Mouse (Mus musculus) neural tube, embryonic 12.5 days (tissue): ENCODE measurements around the gene Farsa. TPM values are rescaled to one million over a fixed set of nuclear protein-coding genes. Genes with fewer than 3 reads are reported as not detected.

Experiments
- ATAC-seq: fragments of 200-750 bp; cut with Nextera tagmentation; 2 replicates; pipeline ENCODE4 v1.8.0; 2017; ENCODE audit warnings: low read depth, mild to moderate bottlenecking, moderate TSS enrichment, moderate library complexity; ENCODE audit not compliant: low FRiP score
- H3K27ac ChIP-seq: fragments of 300-500 bp; sonication (generic); 2 replicates; pipeline ENCODE4 v1.5.1; 2016
- H3K27me3 ChIP-seq: fragments of 300-500 bp; sonication (generic); replicated peaks from 2 replicates; pipeline ENCODE4 v1.6.1; 2016; ENCODE audit warnings: mild to moderate bottlenecking
- H3K36me3 ChIP-seq: fragments of 300-500 bp; sonication (generic); 2 replicates; pipeline ENCODE4 v1.6.1; 2016; ENCODE audit warnings: mild to moderate bottlenecking
- H3K4me1 ChIP-seq: fragments of 300-500 bp; sonication (generic); 2 replicates; pipeline ENCODE4 v1.6.1; 2016
- H3K4me2 ChIP-seq: fragments of 300-500 bp; sonication (generic); replicated peaks from 2 replicates; pipeline ENCODE4 v1.6.1; 2016; ENCODE audit warnings: mild to moderate bottlenecking
- H3K4me3 ChIP-seq: fragments of 300-500 bp; sonication (generic); 2 replicates; pipeline ENCODE4 v1.5.1; 2016
- H3K9ac ChIP-seq: fragments of 300-500 bp; sonication (generic); 2 replicates; pipeline ENCODE4 v1.6.1; 2016; ENCODE audit warnings: mild to moderate bottlenecking
- H3K9me3 ChIP-seq: fragments of 300-500 bp; sonication (generic); 2 replicates; pipeline ENCODE4 v1.6.1; 2016; ENCODE audit warnings: mild to moderate bottlenecking
- WGBS: fragments of 180-500 bp; shearing (Covaris S2); methylation state at CpG from one replicate; pipeline ENCODE4 v1.1.7; 2016; 5-methylcytosine and 5-hydroxymethylcytosine counted together
- polyA plus RNA-seq: library from polyadenylated mRNA; unstranded; fragments of >200 nt; fragmentation: Nextera tagmentation; extraction: Ambion mirVana; gene quantifications from 2 replicates; pipeline ENCODE4 v1.2.1, GENCODE M21; 2016

Gene Farsa
- 108 and 110 TPM in 2 replicates for polyA plus RNA-seq

DNA sequence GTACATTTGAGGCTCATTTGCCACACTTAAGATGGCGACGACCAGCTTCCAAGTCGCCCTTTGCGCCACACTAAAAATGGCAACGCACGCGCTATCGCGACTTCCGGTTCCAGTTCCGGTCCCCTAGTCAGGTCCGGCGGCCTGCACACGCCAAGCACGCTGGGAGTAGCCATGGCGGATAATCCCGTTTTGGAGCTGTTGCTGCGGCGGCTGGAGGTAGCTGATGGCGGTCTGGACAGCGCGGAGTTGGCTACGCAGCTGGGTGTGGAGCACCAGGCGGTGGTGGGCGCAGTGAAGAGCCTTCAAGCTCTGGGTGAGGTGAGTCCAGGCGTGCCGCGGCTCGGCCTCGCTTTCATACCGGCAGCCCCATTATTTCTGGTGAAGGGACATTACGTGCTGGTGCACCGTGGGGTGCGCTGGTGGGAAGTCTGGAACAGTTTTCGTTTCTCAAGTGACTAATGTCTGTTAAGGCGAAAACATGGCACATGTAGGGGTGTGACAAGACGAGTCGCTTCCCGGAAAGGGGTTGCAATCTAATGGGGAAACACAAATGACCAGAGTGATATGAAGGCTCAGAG lies at the start of gene Farsa:
Gene Farsa (plus strand): TSS at position 126 of the 578 bp plus-strand sequence.
- Histone ChIP-seq H3K4me2 (peak within 1 kb of the TSS; percentile 94), H3K4me1 (peaks cover 13% of the 10 kb centered on the region), H3K27me3 (no peaks in the 10 kb centered on the region), H3K36me3 (peaks cover 27% of the 10 kb centered on the region), H3K4me3 (peak within 1 kb of the TSS; percentile 92), H3K27ac (0 out of 2 replicates have a peak within 1 kb of the TSS, but pooled peaks have one; percentile 29), H3K9me3 (no peaks in the 10 kb centered on the region), H3K9ac (peak within 1 kb of the TSS; percentile 78)
- peak; percentile 86 for ATAC-seq
- WGBS: under 1% methylated on average over 39 of the region's 39 CpGs

DNA sequence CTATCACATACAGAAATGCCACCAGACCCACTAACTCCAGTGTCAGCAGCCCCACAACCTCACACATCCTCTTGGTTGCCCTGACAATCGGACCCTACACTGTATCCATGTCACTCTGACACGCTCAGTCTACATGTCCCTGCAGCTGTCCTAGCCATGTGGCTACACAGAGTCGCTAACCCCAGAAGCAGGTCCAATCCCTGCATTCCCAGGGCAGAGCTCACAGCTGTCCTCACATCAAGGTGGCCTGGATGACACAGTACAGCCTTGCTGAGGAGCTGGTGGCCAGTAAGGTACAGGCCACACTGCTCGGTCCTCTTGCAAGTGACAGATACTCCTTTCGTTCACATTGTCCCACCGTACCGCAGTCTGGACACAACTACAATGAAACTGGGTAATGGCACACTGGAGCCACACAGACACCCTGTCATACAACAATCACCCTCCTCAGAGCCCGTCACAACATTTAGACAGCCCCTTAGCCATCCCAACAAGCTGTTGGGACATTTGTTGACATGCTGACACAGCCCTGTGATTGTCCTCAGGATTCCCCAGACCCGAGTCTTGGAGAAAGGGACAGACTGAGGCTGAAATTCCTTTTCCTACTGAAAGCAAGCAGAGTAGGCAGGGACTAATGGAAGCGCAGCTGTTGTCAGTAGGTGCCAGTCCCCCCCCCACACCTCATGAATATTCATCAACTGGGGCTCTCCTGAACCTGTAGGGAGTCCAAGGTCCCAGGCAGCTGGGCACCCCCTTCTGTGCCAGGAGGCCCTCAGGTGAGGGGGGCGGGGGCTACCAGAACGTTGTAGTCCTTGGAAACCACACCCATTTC lies 47.5 kb upstream of the Farsa start:
- Histone ChIP-seq H3K27me3 (peaks cover 55% of the 10 kb centered on the region), H3K9ac (no peak overlapping the region), H3K4me3 (no peak overlapping the region), H3K4me2 (no peak overlapping the region; the same call in 1 of the 2 replicates), H3K9me3 (peaks cover 5% of the 10 kb centered on the region), H3K27ac (no peak overlapping the region), H3K36me3 (no peaks in the 10 kb centered on the region), H3K4me1 (peaks cover 33% of the 10 kb centered on the region)
- ATAC-seq: peak; percentile 27
- 53% methylated on average over 12 of the region's 12 CpGs for WGBS

DNA sequence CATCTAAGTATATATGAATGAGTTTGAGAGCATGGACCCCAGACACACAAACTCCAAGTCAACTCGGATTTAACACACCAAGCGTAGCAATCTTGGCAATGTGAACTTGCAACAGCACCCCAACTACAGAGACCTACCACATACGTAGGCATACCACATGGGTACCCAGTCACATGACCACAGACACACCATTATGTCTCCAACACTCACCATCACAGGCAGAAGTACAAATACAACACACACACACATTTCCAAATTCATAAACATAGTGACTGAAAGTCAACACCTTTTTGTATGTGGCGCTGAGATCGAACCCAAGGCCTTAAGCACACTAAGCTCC lies 46.9 kb upstream of the Farsa start:
- Histone ChIP-seq H3K4me1 (peaks cover 39% of the 10 kb centered on the region), H3K27me3 (peaks cover 54% of the 10 kb centered on the region), H3K9ac (no peak overlapping the region), H3K4me3 (no peak overlapping the region), H3K27ac (no peak overlapping the region), H3K4me2 (no peak overlapping the region; the same call in 1 of the 2 replicates), H3K9me3 (peaks cover 5% of the 10 kb centered on the region), H3K36me3 (no peaks in the 10 kb centered on the region)
- WGBS: 75% methylated on average over 5 of the region's 5 CpGs
- no peak for ATAC-seq

DNA sequence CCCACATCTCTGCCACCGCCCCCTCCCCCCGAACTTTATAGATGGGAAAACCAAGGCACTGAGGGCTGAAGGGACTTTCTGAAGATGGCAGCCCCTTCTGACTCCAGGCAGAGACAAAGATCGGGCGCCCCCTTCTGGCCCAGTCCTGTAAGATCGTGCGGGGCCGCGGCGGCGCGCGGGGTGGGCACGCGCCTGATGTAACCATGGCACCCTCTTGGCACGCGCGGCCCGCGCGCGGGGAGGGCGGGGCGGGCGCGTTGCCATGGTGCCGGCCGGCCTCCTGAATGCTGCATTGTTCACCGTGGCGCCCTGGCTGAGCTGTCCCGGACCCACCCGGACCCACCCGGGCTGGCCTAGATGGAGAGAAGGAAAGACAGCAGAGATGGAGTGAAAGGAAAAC lies 45.9 kb upstream of the Farsa start:
- H3K4me1 ChIP-seq: peaks cover 46% of the 10 kb centered on the region
- H3K4me3 ChIP-seq: peak overlapping the region; percentile 21; the same call in 1 of the 2 replicates
- peaks cover 44% of the 10 kb centered on the region for H3K27me3 ChIP-seq
- H3K9me3 ChIP-seq: peaks cover 4% of the 10 kb centered on the region
- 1% methylated on average over 32 of the region's 32 CpGs for WGBS
- H3K4me2 ChIP-seq: peak overlapping the region; percentile 58
- peak; percentile 83 for ATAC-seq
- H3K27ac ChIP-seq: no peak overlapping the region
- H3K9ac ChIP-seq: no peak overlapping the region
- no peaks in the 10 kb centered on the region for H3K36me3 ChIP-seq

DNA sequence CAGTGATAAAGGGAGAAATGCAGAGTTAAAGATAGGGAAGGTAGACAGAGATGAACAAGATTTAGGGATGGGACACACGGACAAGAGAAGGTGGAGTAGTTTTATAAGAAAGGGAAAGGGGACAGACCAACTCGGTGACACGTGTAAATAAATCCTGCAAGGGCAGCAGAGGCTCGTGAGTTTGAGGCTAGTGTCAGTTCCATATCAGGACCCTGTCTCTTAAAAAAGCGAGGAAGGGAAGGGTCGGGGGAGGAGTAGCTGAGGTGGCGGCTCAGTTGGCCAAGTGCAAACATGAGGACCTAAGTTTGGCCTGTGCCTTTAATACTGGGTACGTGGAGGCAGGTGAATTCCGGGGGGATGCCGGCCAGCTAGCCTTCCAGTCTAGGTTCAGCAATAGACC lies 45.5 kb upstream of the Farsa start:
- Histone ChIP-seq H3K9ac (no peak overlapping the region), H3K36me3 (no peaks in the 10 kb centered on the region), H3K27ac (no peak overlapping the region), H3K9me3 (peaks cover under 1% of the 10 kb centered on the region; the same call in 1 of the 2 replicates), H3K27me3 (peaks cover 42% of the 10 kb centered on the region), H3K4me2 (peak overlapping the region; percentile 58), H3K4me1 (peaks cover 46% of the 10 kb centered on the region), H3K4me3 (peak overlapping the region; percentile 21; the same call in 1 of the 2 replicates)
- no peak for ATAC-seq
- 11% methylated on average over 10 of the region's 10 CpGs for WGBS

DNA sequence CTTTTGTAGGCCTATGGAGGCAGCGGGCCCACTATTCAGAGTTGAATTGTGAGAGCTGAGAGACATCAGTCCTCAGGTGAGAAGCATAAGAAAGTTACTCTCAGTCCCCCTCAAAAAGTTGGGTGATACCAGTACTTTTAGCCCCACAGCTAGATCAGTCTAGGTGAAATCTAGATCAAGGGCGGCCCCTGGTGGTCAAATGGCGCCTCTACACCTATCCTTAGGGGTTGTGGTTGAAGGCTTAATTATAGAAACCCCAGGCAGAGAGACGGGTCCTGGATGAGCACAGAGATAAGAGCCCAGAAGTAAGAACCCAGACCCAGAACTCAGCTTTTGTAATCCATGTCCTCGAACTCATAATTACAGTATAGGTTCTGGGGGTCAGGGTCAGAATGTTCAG lies 43.7 kb upstream of the Farsa start:
- no peak for ATAC-seq
- Histone ChIP-seq H3K4me1 (peaks cover 46% of the 10 kb centered on the region), H3K4me3 (no peak overlapping the region), H3K36me3 (no peaks in the 10 kb centered on the region), H3K27me3 (peaks cover 35% of the 10 kb centered on the region), H3K9ac (no peak overlapping the region), H3K27ac (no peak overlapping the region), H3K4me2 (no peak overlapping the region), H3K9me3 (no peaks in the 10 kb centered on the region)
- WGBS: 0% methylated on average over 5 of the region's 5 CpGs

DNA sequence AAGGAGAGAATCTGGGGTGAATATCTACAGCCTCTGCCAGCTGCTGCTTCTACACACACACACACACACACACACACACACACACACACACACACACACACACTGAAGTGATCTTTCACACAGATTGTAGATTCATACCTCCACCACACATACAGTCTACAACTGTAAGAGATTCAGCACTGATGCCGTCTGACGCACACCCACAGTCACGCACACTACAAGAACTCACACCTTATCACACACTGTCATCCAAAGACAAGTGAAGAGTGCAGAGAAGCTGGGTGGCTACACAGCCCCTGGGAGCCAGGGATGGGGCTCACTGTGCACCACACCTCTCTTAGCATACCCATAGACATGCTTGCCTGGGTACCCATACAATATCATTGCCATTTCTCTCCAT lies 43.0 kb upstream of the Farsa start:
- no peak overlapping the region for H3K4me3 ChIP-seq
- 0 out of 2 replicates have a peak overlapping the region, but pooled peaks have one; percentile 8 for H3K9ac ChIP-seq
- no peaks in the 10 kb centered on the region for H3K36me3 ChIP-seq
- H3K9me3 ChIP-seq: no peaks in the 10 kb centered on the region
- peaks cover 28% of the 10 kb centered on the region for H3K27me3 ChIP-seq
- WGBS: 91% methylated on average over 3 of the region's 3 CpGs
- no peak for ATAC-seq
- H3K4me1 ChIP-seq: peaks cover 46% of the 10 kb centered on the region
- no peak overlapping the region for H3K27ac ChIP-seq
- no peak overlapping the region; the same call in 1 of the 2 replicates for H3K4me2 ChIP-seq

DNA sequence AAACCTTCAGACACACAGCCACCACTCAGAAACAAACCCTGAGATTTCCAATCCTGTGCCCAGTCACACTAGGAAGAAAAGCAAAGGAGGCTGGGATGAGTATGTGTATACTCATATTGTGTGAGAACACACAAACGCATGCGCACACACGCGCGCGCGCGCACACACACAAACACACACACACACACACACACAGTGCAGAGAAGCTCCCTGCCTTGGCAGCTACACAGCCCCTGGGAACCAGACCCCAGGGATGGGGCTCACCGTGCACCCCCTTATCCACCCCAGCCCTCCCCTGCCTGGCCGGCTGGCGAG lies 42.6 kb upstream of the Farsa start:
- Histone ChIP-seq H3K9ac (0 out of 2 replicates have a peak overlapping the region, but pooled peaks have one; percentile 8), H3K9me3 (no peaks in the 10 kb centered on the region), H3K4me3 (no peak overlapping the region), H3K4me2 (peak overlapping the region; percentile 32; the same call in 1 of the 2 replicates), H3K27ac (no peak overlapping the region), H3K27me3 (peaks cover 25% of the 10 kb centered on the region), H3K36me3 (no peaks in the 10 kb centered on the region), H3K4me1 (peaks cover 44% of the 10 kb centered on the region)
- no peak for ATAC-seq
- WGBS: 84% methylated on average over 11 of the region's 11 CpGs

DNA sequence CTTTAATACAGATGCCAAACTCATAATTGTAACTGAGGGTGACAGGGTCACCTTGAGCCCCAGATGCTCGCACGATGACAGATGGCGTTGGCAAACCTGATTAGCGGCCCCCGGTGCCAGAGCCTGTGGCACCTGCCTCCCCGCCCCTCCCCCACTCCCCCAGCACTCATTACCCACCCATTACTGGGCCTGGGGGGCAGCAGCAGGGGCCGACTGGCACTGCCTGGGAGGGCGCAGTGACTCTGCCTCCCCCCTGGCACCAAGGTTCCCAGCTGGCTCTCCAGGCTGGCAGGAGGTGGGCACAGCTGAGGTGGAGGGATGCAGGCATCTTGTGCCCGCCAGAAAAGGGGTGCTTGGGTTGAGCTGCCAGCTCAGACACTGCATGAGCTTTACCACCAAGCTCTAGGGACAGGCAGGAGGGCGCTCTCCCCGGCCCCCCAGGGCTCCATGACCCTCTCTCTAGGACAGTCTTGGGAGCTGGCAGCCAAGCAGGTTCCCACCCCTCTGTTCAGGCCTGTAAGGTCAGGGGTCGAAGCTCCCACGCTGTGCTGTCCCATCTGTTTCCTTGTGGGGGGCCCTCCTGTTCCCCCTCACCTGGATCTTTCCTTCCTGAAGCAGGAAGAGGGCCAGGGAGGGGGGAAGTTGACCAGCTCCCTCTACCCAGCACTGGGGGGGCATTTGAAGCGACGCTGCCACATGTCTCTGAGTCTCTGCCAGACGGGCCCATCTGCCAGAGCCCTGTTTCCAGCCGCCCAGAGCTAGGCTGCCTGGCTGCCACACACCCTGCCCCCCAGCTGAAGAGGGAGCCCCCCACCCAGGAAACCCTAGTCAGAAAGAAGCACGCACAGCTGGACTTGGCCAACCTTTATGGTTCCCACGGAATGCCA lies 42.0 kb upstream of the Farsa start:
- Histone ChIP-seq H3K4me1 (peaks cover 38% of the 10 kb centered on the region), H3K4me2 (peak overlapping the region; percentile 32; the same call in 1 of the 2 replicates), H3K4me3 (no peak overlapping the region), H3K27me3 (peaks cover 24% of the 10 kb centered on the region), H3K36me3 (no peaks in the 10 kb centered on the region), H3K27ac (no peak overlapping the region; the same call in 1 of the 2 replicates), H3K9ac (0 out of 2 replicates have a peak overlapping the region, but pooled peaks have one; percentile 5), H3K9me3 (no peaks in the 10 kb centered on the region)
- WGBS: 40% methylated on average over 19 of the region's 19 CpGs
- ATAC-seq: peak; percentile 31

DNA sequence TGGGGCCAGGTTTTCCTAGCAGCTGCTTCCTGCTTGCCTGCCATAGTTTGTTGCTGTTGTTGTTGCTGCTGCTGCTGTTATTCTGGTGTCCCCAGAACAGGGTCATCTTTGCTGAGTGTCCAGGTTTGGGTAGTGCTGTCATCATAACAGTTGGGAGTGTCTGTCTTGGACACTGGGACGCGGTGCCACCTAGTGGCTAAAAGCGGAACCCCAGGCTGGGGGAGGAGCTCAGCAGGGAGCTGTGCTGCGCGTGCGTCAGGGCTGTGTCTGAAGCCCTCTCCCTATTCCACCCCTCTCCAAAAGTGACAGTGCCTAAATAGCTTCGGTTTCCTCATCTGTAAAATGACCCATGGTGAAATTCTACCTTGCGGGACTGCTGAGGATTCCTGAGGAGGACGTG lies 41.2 kb upstream of the Farsa start:
- Histone ChIP-seq H3K36me3 (no peaks in the 10 kb centered on the region), H3K27me3 (peaks cover 24% of the 10 kb centered on the region), H3K4me1 (peaks cover 36% of the 10 kb centered on the region), H3K9ac (0 out of 2 replicates have a peak overlapping the region, but pooled peaks have one; percentile 5), H3K4me3 (no peak overlapping the region), H3K4me2 (peak overlapping the region; percentile 32; the same call in 1 of the 2 replicates), H3K9me3 (no peaks in the 10 kb centered on the region), H3K27ac (no peak overlapping the region; the same call in 1 of the 2 replicates)
- ATAC-seq: peak; percentile 39
- WGBS: 13% methylated on average over 9 of the region's 9 CpGs

DNA sequence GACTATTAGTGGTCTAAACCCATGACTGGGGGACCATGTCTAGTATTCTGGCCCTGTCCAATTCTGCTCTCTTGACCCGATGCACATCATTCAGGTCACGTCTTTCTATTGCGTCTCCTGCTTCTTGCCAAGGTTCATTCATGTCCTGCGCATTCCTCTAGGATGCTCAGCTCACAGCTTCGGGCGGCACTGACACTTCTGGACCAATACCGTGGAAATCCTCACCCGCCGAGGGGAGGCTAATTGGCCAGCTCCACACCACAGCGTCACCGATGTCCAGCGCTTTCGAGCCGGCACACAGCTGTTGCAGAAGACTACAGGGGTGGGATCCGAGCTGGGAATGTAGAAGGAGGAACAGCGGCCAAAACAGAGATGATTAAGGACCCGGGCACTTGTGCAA lies 40.7 kb upstream of the Farsa start:
- Histone ChIP-seq H3K4me3 (no peak overlapping the region), H3K27ac (no peak overlapping the region), H3K9ac (no peak overlapping the region), H3K4me2 (no peak overlapping the region), H3K4me1 (peaks cover 30% of the 10 kb centered on the region), H3K36me3 (no peaks in the 10 kb centered on the region), H3K27me3 (peaks cover 24% of the 10 kb centered on the region), H3K9me3 (no peaks in the 10 kb centered on the region)
- no peak for ATAC-seq
- 75% methylated on average over 17 of the region's 17 CpGs for WGBS
